Mouse (Mus musculus): ENCODE measurements around the gene Med18.

GRCm38 (mm10) chr4:132488521-132488920, 24.8 kb upstream of the Med18 start:
- TF ChIP-seq POLR2A (IDR thresholded peaks at IDR 0.05; ENCODE audit: low read depth, low read length) (no peak), CTCF (IDR thresholded peaks at IDR 0.05; ENCODE audit: extremely low read depth, insufficient read depth, insufficient read length, insufficient replicate concordance) (no peak)
